Mouse (Mus musculus) spleen, adult 2 months (tissue): ENCODE data around the gene Bpifb2.

Source experiments
- CTCF ChIP-seq: fragments of 200-500 bp; IDR thresholded peaks from 2 replicates; pipeline ENCODE4 v1.5.1; 2011; ENCODE audit warnings: mild to moderate bottlenecking, inconsistent platforms; ENCODE audit not compliant: insufficient read depth, insufficient read length, insufficient replicate concordance; ENCODE audit errors: extremely low read depth
- POLR2A ChIP-seq: fragments of 200-500 bp; IDR thresholded peaks from 2 replicates; pipeline ENCODE4 v1.6.1; 2011; ENCODE audit warnings: low read depth, low read length, inconsistent platforms

GRCm38 (mm10) chr2:153861960-153862359, 12.9 kb upstream of the Bpifb2 start:
- TF ChIP-seq CTCF (no peak), POLR2A (no peak)
